Mouse (Mus musculus): ENCODE measurements at regions not wholly inside any gene's neighbourhood (a gene's known extent, or its start where the extent isn't known, plus 50 kb on each side); places are given as distances from the start of the nearest gene placed in this dataset.

DNA sequence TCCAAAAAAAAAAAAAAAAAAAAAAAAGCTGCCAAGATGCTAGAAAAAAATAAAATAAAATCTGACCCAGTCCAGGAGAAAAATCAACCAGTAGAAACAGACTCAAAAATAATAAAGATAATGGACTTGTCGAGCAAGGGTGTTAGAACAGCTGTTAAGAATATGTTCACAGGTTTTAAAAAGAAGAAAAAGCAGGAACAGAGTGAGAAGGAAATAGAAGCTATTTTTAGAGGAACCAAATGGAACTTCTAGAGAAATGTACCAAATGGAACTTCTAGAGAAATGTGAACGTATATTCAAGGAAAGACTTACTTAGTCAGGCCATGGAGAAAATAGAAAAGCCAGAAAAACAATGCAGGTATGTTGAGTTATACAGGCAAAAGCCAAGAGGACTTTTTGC, 662.4 kb upstream of the Jmjd1c start:
- 72% methylated on average over 2 of the region's 2 CpGs for WGBS
- ATAC-seq (ENCODE audit: insufficient number of reproducible peaks, insufficient read depth, low FRiP score, low read depth) = no peak

DNA sequence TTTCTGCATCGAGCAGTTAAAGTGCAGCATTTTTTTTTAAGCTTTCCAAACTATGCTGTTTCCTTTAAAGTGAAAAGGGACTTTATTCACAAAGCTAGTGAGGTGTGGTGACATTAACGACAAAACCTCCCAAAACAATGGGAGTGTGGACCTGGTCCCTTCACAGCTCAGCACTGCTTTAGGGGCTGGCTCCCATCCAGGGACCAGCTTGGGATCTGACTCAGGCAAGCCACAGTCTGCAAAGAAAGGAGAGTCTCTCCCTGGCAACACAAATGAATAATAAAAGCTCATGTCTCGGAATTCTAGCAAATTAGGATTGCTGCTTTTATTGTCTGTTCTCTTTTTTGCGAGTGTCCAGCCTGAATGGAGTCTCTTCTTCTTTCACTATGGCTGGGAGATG, 625.2 kb upstream of the Jmjd1c start:
- ATAC-seq (ENCODE audit: insufficient number of reproducible peaks, insufficient read depth, low FRiP score, low read depth) = no peak
- Histone ChIP-seq H3K9ac (replicated peaks; ENCODE audit: low read depth, low read length) (no peak overlapping the region), H3K4me2 (replicated peaks; ENCODE audit: low read depth, low read length) (no peak overlapping the region), H3K4me3 (ENCODE audit: low read depth, low read length) (no peak overlapping the region), H3K27me3 (ENCODE audit: control insufficient read depth, insufficient read depth, low read length) (no peaks in the 10 kb centered on the region), H3K36me3 (ENCODE audit: control insufficient read depth, insufficient read depth, low read length) (no peaks in the 10 kb centered on the region), H3K4me1 (ENCODE audit: control insufficient read depth, insufficient read depth, low read length) (no peaks in the 10 kb centered on the region; the same call in 1 of the 2 replicates), H3K9me3 (ENCODE audit: control insufficient read depth, low read depth, low read length) (no peaks in the 10 kb centered on the region), H3K27ac (ENCODE audit: low read length) (no peak overlapping the region)
- 68% methylated on average over 4 of the region's 4 CpGs for WGBS

More for the DNA sequence above, 662.4 kb upstream of the Jmjd1c start:
- Histone ChIP-seq H3K4me3 (ENCODE audit: low read depth, low read length) (no peak overlapping the region), H3K9ac (replicated peaks; ENCODE audit: low read depth, low read length) (no peak overlapping the region), H3K4me2 (replicated peaks; ENCODE audit: low read depth, low read length) (no peak overlapping the region), H3K36me3 (ENCODE audit: control insufficient read depth, insufficient read depth, low read length) (no peaks in the 10 kb centered on the region), H3K27ac (ENCODE audit: low read length) (no peak overlapping the region), H3K4me1 (ENCODE audit: control insufficient read depth, insufficient read depth, low read length) (no peaks in the 10 kb centered on the region), H3K27me3 (ENCODE audit: control insufficient read depth, insufficient read depth, low read length) (no peaks in the 10 kb centered on the region), H3K9me3 (ENCODE audit: control insufficient read depth, low read depth, low read length) (no peaks in the 10 kb centered on the region)

DNA sequence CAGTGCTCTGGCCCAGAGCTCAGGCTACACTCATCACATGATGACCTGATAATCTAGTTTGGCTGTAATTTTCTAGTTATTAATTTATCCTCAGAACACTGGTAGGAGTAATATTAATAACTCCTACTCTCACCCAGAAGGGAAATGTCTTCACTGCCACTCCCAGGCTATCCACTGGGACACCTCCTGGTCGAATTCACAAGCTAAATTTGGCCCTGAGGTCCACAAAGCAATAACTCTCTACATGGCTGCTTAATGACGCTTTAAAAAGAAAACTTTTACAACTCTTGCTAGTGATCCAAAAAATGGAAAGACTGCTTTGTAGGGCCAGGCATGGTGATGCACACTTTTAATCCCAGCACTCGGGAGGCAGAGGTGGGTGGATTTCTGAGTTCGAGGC, 623.9 kb upstream of the Jmjd1c start:
- Histone ChIP-seq H3K36me3 (ENCODE audit: control insufficient read depth, insufficient read depth, low read length) (no peaks in the 10 kb centered on the region), H3K9me3 (ENCODE audit: control insufficient read depth, low read depth, low read length) (no peaks in the 10 kb centered on the region), H3K4me3 (ENCODE audit: low read depth, low read length) (no peak overlapping the region), H3K27me3 (ENCODE audit: control insufficient read depth, insufficient read depth, low read length) (no peaks in the 10 kb centered on the region), H3K4me2 (replicated peaks; ENCODE audit: low read depth, low read length) (no peak overlapping the region), H3K27ac (ENCODE audit: low read length) (no peak overlapping the region), H3K4me1 (ENCODE audit: control insufficient read depth, insufficient read depth, low read length) (no peaks in the 10 kb centered on the region; the same call in 1 of the 2 replicates), H3K9ac (replicated peaks; ENCODE audit: low read depth, low read length) (no peak overlapping the region)
- 80% methylated on average over 4 of the region's 4 CpGs for WGBS
- ATAC-seq (ENCODE audit: insufficient number of reproducible peaks, insufficient read depth, low FRiP score, low read depth) = no peak

DNA sequence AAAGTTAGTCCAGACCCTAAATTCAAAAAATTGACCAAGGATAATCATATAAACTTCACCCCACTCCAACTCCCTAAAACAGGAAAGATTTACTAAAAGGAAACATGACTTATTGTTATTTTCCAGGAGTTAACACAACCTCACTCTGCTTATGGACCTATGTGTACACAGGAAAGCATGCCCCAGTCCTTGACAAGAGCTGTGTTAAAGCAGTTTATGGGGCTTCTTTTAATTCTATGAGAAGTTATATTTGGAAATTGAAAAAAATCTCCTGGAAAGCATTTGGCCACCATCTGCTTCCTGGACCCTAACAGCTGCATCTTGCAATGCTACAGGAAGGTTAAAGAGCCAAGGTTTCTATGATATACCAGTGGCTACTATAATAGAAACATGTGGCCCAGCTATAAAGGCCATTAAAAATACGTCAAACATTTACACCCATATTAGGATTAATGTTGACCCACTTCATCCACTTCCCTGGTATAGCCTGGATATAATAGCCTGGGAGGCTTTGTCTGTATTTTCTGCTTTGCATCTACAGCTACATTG, 620.7 kb upstream of the Jmjd1c start:
- Histone ChIP-seq H3K4me2 (replicated peaks; ENCODE audit: low read depth, low read length) (no peak overlapping the region), H3K9ac (replicated peaks; ENCODE audit: low read depth, low read length) (no peak overlapping the region), H3K4me1 (ENCODE audit: control insufficient read depth, insufficient read depth, low read length) (no peaks in the 10 kb centered on the region; the same call in 1 of the 2 replicates), H3K4me3 (ENCODE audit: low read depth, low read length) (no peak overlapping the region), H3K9me3 (ENCODE audit: control insufficient read depth, low read depth, low read length) (no peaks in the 10 kb centered on the region), H3K27ac (ENCODE audit: low read length) (no peak overlapping the region; the same call in 1 of the 2 replicates), H3K36me3 (ENCODE audit: control insufficient read depth, insufficient read depth, low read length) (no peaks in the 10 kb centered on the region), H3K27me3 (ENCODE audit: control insufficient read depth, insufficient read depth, low read length) (no peaks in the 10 kb centered on the region)
- no peak for ATAC-seq (ENCODE audit: insufficient number of reproducible peaks, insufficient read depth, low FRiP score, low read depth)
- WGBS = 41% methylated on average over 1 of the region's 1 CpGs

DNA sequence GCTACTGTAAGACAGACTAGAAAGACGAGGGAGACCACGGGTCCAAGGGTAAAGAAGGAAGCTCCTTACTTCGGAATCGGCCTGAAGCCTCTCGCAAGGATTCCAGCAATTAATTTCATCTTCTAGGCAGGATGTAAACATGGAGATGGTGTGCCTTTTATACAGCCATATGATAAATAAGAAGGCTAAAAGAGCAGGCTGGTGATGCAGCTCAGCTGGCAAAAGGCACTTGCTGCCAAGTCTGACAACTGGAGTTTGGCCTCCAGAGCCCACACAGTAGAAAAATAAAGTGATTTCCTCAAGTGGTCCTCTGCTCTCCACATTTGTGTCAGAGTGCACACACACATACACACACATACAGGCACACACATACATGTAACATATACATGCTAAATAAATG, 605.1 kb upstream of the Jmjd1c start:
- no peak overlapping the region for H3K27ac ChIP-seq (ENCODE audit: low read length)
- 29% methylated on average over 5 of the region's 5 CpGs for WGBS
- H3K4me2 ChIP-seq (replicated peaks; ENCODE audit: low read depth, low read length) = no peak overlapping the region
- no peaks in the 10 kb centered on the region for H3K36me3 ChIP-seq (ENCODE audit: control insufficient read depth, insufficient read depth, low read length)
- H3K9ac ChIP-seq (replicated peaks; ENCODE audit: low read depth, low read length) = no peak overlapping the region
- no peaks in the 10 kb centered on the region for H3K4me1 ChIP-seq (ENCODE audit: control insufficient read depth, insufficient read depth, low read length)
- no peaks in the 10 kb centered on the region for H3K9me3 ChIP-seq (ENCODE audit: control insufficient read depth, low read depth, low read length)
- no peaks in the 10 kb centered on the region for H3K27me3 ChIP-seq (ENCODE audit: control insufficient read depth, insufficient read depth, low read length)
- peak; percentile 53; the same call in 1 of the 2 replicates for ATAC-seq (ENCODE audit: insufficient number of reproducible peaks, insufficient read depth, low FRiP score, low read depth)
- H3K4me3 ChIP-seq (ENCODE audit: low read depth, low read length) = no peak overlapping the region

DNA sequence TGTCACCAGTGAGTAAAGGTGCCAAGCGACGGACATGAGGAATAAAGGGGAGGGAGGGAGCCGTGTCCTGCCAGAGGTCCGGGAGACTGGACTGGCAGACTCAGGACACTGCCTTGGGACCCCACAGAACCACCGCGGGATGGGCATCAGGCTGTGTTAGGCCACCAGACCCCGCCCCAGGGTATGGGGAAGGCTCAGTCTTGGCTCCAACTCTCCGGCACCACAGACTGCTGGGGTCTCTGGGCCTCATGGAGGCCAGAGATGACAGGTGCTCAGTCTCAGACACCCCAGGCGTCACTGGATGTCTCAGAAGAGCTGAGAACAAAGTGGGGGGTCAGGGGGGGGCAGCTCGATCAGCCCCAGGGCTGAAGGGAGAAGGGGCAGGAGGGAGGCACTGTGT, 604.1 kb upstream of the Jmjd1c start:
- H3K27me3 ChIP-seq (ENCODE audit: control insufficient read depth, insufficient read depth, low read length) = no peaks in the 10 kb centered on the region
- no peaks in the 10 kb centered on the region for H3K9me3 ChIP-seq (ENCODE audit: control insufficient read depth, low read depth, low read length)
- no peak overlapping the region for H3K4me3 ChIP-seq (ENCODE audit: low read depth, low read length)
- ATAC-seq (ENCODE audit: insufficient number of reproducible peaks, insufficient read depth, low FRiP score, low read depth) = 0 out of 2 replicates have a peak, but pooled peaks have one; percentile 14
- 66% methylated on average over 10 of the region's 10 CpGs for WGBS
- H3K4me2 ChIP-seq (replicated peaks; ENCODE audit: low read depth, low read length) = no peak overlapping the region
- H3K27ac ChIP-seq (ENCODE audit: low read length) = no peak overlapping the region
- no peaks in the 10 kb centered on the region for H3K4me1 ChIP-seq (ENCODE audit: control insufficient read depth, insufficient read depth, low read length)
- no peaks in the 10 kb centered on the region for H3K36me3 ChIP-seq (ENCODE audit: control insufficient read depth, insufficient read depth, low read length)
- no peak overlapping the region for H3K9ac ChIP-seq (replicated peaks; ENCODE audit: low read depth, low read length)

DNA sequence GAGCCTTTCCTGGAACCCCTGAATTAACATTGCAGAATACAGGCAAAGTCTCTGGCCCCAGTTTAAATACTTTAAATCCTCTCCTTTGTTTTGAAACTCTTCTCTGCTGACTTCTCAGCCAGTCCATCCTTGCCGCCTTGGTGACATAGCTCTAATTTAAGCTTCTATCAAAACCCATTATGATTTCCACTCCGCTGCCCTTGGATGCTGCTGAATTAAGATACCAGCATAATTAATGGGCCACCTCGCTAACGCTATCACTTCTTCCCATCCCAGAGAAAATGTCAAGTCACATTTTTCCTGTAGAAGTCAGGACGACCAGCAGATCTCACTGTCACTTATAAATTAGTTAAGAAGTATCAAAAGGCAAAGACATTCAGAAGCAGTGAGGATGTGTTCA, 556.1 kb upstream of the Jmjd1c start:
- ATAC-seq (ENCODE audit: insufficient number of reproducible peaks, insufficient read depth, low FRiP score, low read depth) = no peak
- no peak overlapping the region for H3K4me2 ChIP-seq (replicated peaks; ENCODE audit: low read depth, low read length)
- H3K36me3 ChIP-seq (ENCODE audit: control insufficient read depth, insufficient read depth, low read length) = no peaks in the 10 kb centered on the region
- no peaks in the 10 kb centered on the region for H3K9me3 ChIP-seq (ENCODE audit: control insufficient read depth, low read depth, low read length)
- no peaks in the 10 kb centered on the region for H3K4me1 ChIP-seq (ENCODE audit: control insufficient read depth, insufficient read depth, low read length)
- WGBS = 81% methylated on average over 5 of the region's 5 CpGs
- H3K27me3 ChIP-seq (ENCODE audit: control insufficient read depth, insufficient read depth, low read length) = no peaks in the 10 kb centered on the region
- no peak overlapping the region for H3K27ac ChIP-seq (ENCODE audit: low read length)
- H3K9ac ChIP-seq (replicated peaks; ENCODE audit: low read depth, low read length) = no peak overlapping the region
- no peak overlapping the region for H3K4me3 ChIP-seq (ENCODE audit: low read depth, low read length)

DNA sequence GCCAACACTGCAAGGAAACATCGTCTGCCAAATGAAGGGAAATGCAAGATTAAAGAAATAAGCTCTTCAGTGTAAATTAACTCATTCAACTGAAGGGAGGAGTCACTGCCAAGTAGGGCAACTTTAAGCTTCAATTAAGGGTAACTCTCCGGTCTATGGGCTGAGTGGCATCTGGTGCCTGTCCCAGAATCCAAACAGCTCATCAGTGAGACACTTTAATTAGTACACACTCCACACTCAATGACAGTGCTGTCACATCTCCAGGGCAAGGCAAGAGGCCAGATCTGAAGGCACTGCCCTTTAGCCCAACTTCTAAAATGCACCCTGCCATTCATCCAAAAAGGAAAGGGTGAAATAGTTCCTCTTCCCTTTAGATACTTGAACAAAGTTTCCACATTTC, 549.3 kb upstream of the Jmjd1c start:
- ATAC-seq (ENCODE audit: insufficient number of reproducible peaks, insufficient read depth, low FRiP score, low read depth) = no peak
- Histone ChIP-seq H3K9me3 (ENCODE audit: control insufficient read depth, low read depth, low read length) (no peaks in the 10 kb centered on the region), H3K4me3 (ENCODE audit: low read depth, low read length) (no peak overlapping the region), H3K4me2 (replicated peaks; ENCODE audit: low read depth, low read length) (no peak overlapping the region), H3K9ac (replicated peaks; ENCODE audit: low read depth, low read length) (no peak overlapping the region), H3K27me3 (ENCODE audit: control insufficient read depth, insufficient read depth, low read length) (no peaks in the 10 kb centered on the region), H3K4me1 (ENCODE audit: control insufficient read depth, insufficient read depth, low read length) (no peaks in the 10 kb centered on the region), H3K27ac (ENCODE audit: low read length) (no peak overlapping the region), H3K36me3 (ENCODE audit: control insufficient read depth, insufficient read depth, low read length) (no peaks in the 10 kb centered on the region)
- 60% methylated on average over 2 of the region's 2 CpGs for WGBS

DNA sequence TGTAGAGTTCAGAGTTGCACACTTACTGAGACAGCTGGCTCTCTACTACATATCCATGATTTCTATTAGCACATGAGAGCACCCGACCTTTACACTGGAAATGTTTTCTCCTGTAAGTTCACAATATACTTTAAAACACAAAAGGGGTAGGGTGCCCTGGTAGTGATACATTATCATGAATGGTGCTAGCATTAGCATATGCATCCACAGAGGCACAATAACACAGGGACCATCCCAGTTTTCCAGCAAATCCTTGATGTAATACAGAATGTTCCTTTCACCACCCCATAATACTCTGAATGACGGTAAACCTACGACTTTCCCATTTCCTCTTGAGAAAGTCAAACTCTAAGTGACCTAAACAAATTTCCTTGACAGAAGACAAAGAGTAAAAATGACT, 548.3 kb upstream of the Jmjd1c start:
- whole genome bisulfite sequencing = 48% methylated on average over 3 of the region's 3 CpGs
- Histone ChIP-seq H3K4me1 (ENCODE audit: control insufficient read depth, insufficient read depth, low read length) (no peaks in the 10 kb centered on the region), H3K9ac (replicated peaks; ENCODE audit: low read depth, low read length) (no peak overlapping the region), H3K4me3 (ENCODE audit: low read depth, low read length) (no peak overlapping the region), H3K4me2 (replicated peaks; ENCODE audit: low read depth, low read length) (no peak overlapping the region), H3K9me3 (ENCODE audit: control insufficient read depth, low read depth, low read length) (no peaks in the 10 kb centered on the region), H3K27ac (ENCODE audit: low read length) (no peak overlapping the region), H3K36me3 (ENCODE audit: control insufficient read depth, insufficient read depth, low read length) (no peaks in the 10 kb centered on the region), H3K27me3 (ENCODE audit: control insufficient read depth, insufficient read depth, low read length) (no peaks in the 10 kb centered on the region)
- no peak for ATAC-seq (ENCODE audit: insufficient number of reproducible peaks, insufficient read depth, low FRiP score, low read depth)

Data from stomach, embryonic 14.5 days (tissue).